In genomic region chr1:24673231-24673630, GRCm38 (mm10) we compare ENCODE assay signal across 24 mouse cellular contexts. TPM values are rescaled to one million over a fixed set of nuclear protein-coding genes. Genes with fewer than 3 reads are reported as not detected.
DNase-seq lines count a peak whose midpoint lies in the region; ATAC-seq and TF ChIP-seq lines count a peak whose summit lies in the region.
"Had no signal": no experiment of that assay in that cellular context is flagged by ENCODE, and none has a peak within 500 bp of the region (broad histone marks: within the 10 kb centered on the region; RNA-seq: fewer than 3 reads in every experiment).

No protein-coding gene starts in this region.

- dilution Hi-C loops in CH12.LX (cut with MboI; ENCODE audit: extremely low pct_ligation_motif_present, extremely low pct_unique_long_range_greater_than_20kb, low sequenced_read_pairs): no loop called here

- TF ChIP-seq CTCF in left cerebral cortex, adult 2 months (IDR thresholded peaks at IDR 0.05): no peak
- no peak for TF ChIP-seq CTCF in CH12.LX (conservative IDR thresholded peaks at IDR 0.05 in 1 of 2, IDR thresholded peaks at IDR 0.05 in 1 of 2; ENCODE audit: low read depth in 2 of 2, low read length in 2 of 2)

- intact Hi-C loops in left cerebral cortex, adult 2 months (cut with DNase I): no loop called here

- TF ChIP-seq POLR2A in CH12.LX (IDR thresholded peaks at IDR 0.05; ENCODE audit: low read depth, low read length): no peak

- no peak for TF ChIP-seq RAD21 in CH12.LX (IDR thresholded peaks at IDR 0.05; ENCODE audit: low read depth, low read length)

- no peak overlapping the region for H3K4me2 ChIP-seq in CH12.LX (ENCODE audit: insufficient read depth, low read depth, poor library complexity, severe bottlenecking)
- H3K4me2 ChIP-seq: embryonic facial prominence, embryonic 13.5 days; embryonic facial prominence, embryonic 15.5 days; forebrain, embryonic 12.5 days had no signal

- H3K36me3 ChIP-seq in CH12.LX (replicated peaks in 1 of 2; ENCODE audit: control insufficient read depth in 1 of 2, insufficient read depth in 1 of 2, low read length in 1 of 2): no peaks in the 10 kb centered on the region
- H3K36me3 ChIP-seq: embryonic facial prominence, embryonic 13.5 days; embryonic facial prominence, embryonic 15.5 days; forebrain, embryonic 10.5 days; forebrain, embryonic 12.5 days had no signal

- peaks cover 2 to 6% of the 10 kb centered on the region in 2 experiments; a peak in 3 of 4 replicates for H3K4me1 ChIP-seq in CH12.LX (ENCODE audit: control insufficient read depth in 1 of 2, insufficient read depth in 2 of 2)
- H3K4me1 ChIP-seq: embryonic facial prominence, embryonic 13.5 days; embryonic facial prominence, embryonic 15.5 days; forebrain, embryonic 10.5 days; forebrain, embryonic 12.5 days had no signal

- no peaks in the 10 kb centered on the region for H3K9me3 ChIP-seq in CH12.LX (replicated peaks; ENCODE audit: low read length)
- H3K9me3 ChIP-seq: embryonic facial prominence, embryonic 13.5 days; embryonic facial prominence, embryonic 15.5 days; forebrain, embryonic 10.5 days; forebrain, embryonic 12.5 days had no signal

- no peak for DNase-seq in frontal cortex, postnatal 36 days (ENCODE audit: low spot score in 2 of 2)
- no peak for DNase-seq in left cerebral cortex, adult 2 months (ENCODE audit: extremely low spot score in 1 of 2, low spot score in 2 of 2)
- no peak for DNase-seq in left cerebral cortex, adult 8-10 months (ENCODE audit: low spot score in 2 of 2)
- DNase-seq in CH12.LX (ENCODE audit: extremely low read depth): no peak
- peak; percentile 69 for DNase-seq in telencephalon, adult 2 months (ENCODE audit: low read depth, low spot score)
- no peak for DNase-seq in embryo, embryonic 11 days
- DNase-seq: adrenal gland, adult 2 months; adrenal gland, postnatal 10 days; adrenal gland, postnatal 25 days; B cell, adult 2 months; cerebellum, adult 11-12 months; cerebellum, adult 2 months; cerebellum, adult 9-10 months; cerebellum, postnatal 10 days; cerebellum, postnatal 25 days had no signal

- peak; percentile 51 for ATAC-seq in frontal cortex, adult (ENCODE audit: low TSS enrichment)
- ATAC-seq: CD4-positive, CD25-positive, alpha-beta regulatory T cell, adult 4 months; forebrain, embryonic 14.5 days; forebrain, embryonic 16.5 days had no signal

- H3K4me3 ChIP-seq in left cerebral cortex, adult 2 months: no peak overlapping the region
- no peak overlapping the region for H3K4me3 ChIP-seq in CH12.LX (replicated peaks in 1 of 3; ENCODE audit: low read depth in 2 of 3, low read length in 2 of 3, poor library complexity in 1 of 3)
- H3K4me3 ChIP-seq: embryonic facial prominence, embryonic 13.5 days; embryonic facial prominence, embryonic 15.5 days; erythroblast, embryonic 14.5 days; forebrain, embryonic 10.5 days; forebrain, embryonic 12.5 days had no signal

- peak overlapping the region; percentile 72 for H3K27ac ChIP-seq in left cerebral cortex, adult 2 months
- H3K27ac ChIP-seq in CH12.LX (ENCODE audit: insufficient read depth, low read depth): no peak overlapping the region
- H3K27ac ChIP-seq: embryonic facial prominence, embryonic 13.5 days; embryonic facial prominence, embryonic 15.5 days; forebrain, embryonic 10.5 days; forebrain, embryonic 12.5 days had no signal

- H3K27me3 ChIP-seq in CH12.LX (replicated peaks): no peaks in the 10 kb centered on the region
- H3K27me3 ChIP-seq: embryonic facial prominence, embryonic 13.5 days; embryonic facial prominence, embryonic 15.5 days; forebrain, embryonic 12.5 days had no signal

- TF ChIP-seq EP300 in CH12.LX (IDR thresholded peaks at IDR 0.05; ENCODE audit: low read length): no peak

- H3K9ac ChIP-seq in CH12.LX (ENCODE audit: insufficient read depth, low read depth): no peak overlapping the region
- H3K9ac ChIP-seq: embryonic facial prominence, embryonic 13.5 days; embryonic facial prominence, embryonic 15.5 days; forebrain, embryonic 12.5 days had no signal

- H3K79me2 ChIP-seq in CH12.LX (replicated peaks; ENCODE audit: control insufficient read depth, extremely low read depth, insufficient read depth, poor library complexity, severe bottlenecking): no peaks in the 10 kb centered on the region

- in situ Hi-C loops in CH12.LX (cut with MboI; ENCODE audit: low pct_ligation_motif_present, low pct_unique_long_range_greater_than_20kb, low sequenced_read_pairs): no loop called here

TF ChIP-seq in CH12.LX, 34 proteins besides CTCF, POLR2A, EP300 and RAD21:
- TF ChIP-seq BHLHE40 (IDR thresholded peaks at IDR 0.05; ENCODE audit: low read depth, low read length): peak; percentile 60
- TF ChIP-seq ZKSCAN1 (IDR thresholded peaks at IDR 0.05; ENCODE audit: borderline replicate concordance, low read depth, low read length): no peak
TF ChIP-seq in CH12.LX: peak in this region for 1.

RNA-seq across cellular contexts. Expression of gene Lmbrd1, which starts 5.2 kb away (rescaled TPM):
- 100 to 1,000 TPM; 132 to 136 TPM for total RNA-seq in left cerebral cortex, adult 2 months (2021)
- 100 to 1,000 TPM; 135 to 148 (median 142) TPM for total RNA-seq in left cerebral cortex, adult 8-10 months (2022)
- total RNA-seq in CH12.LX (2012; rRNA removed): 8.6 and 10.5 TPM in 2 replicates
- 13.0 and 21.2 TPM in 2 replicates for total RNA-seq in CH12.LX (2014; rRNA removed)
- 13.0 and 17.3 TPM in 2 replicates for polyA plus RNA-seq in CH12.LX (2012; ENCODE audit: insufficient read length, low read depth)

Comparison
In these comparisons a context has a peak if more than half of its experiments do, and no peak if none do; other contexts are left out.
1. RNA of gene Lmbrd1, which starts 5.2 kb away (total RNA-seq): 135 to 148 TPM in left cerebral cortex, adult 8-10 months and 132 to 136 TPM in left cerebral cortex, adult 2 months; 8.6 to 21.2 TPM in CH12.LX; every median in the first group is over 4 times any median in the second.